Mouse (Mus musculus): ENCODE data around the gene Galm.

GRCm38 (mm10) chr17:80151353-80151752 is 24.1 kb downstream of the Galm start:
- TF ChIP-seq CTCF (IDR thresholded peaks at IDR 0.05; ENCODE audit: low read depth), result no peak
- no peak for TF ChIP-seq EP300 (IDR thresholded peaks at IDR 0.05; ENCODE audit: low read depth)

Data from heart, postnatal 0 days (tissue).